Mouse (Mus musculus): Measurements from ENCODE around the gene Pdia4.
"Not testable (repeated sequence)": the region's sequence is repeated elsewhere in the genome, so short reads cannot be mapped to it uniquely, and the experiment has no call there.

Pdia4 gene

DNA sequence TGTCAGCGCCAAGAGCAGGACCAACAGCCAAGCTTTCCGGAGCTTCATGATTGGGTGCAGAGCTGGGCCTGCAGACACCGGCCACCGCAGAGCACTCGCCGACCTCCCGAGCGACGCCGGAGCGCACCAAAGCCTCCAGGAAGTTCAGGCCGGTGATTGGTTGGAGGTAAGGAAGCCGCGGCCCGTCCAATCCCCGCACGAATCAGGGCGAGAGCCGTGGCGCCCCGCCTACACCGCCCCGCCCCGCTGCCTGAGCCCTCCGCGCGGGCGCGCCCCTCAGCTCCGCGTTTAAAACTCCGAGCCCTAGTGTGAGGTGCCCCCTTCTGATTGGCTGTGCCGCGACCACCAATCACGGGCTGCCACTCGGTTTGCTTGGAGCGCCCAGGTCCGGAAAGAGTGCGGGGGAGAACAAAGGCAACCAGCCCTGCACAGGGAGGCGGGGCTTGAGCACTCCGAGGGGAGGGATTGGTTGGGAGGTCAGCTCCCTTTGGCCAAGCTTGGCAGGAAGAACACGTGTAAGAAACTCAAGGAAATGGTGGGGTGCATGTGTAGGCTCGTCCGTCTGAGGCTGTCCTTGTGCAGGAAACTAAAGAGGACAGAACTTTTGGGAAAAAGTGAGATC, at the start of gene Pdia4:
TSS of gene Pdia4 (minus strand) at position 174 of the 622 bp plus-strand sequence.
- peak; percentile 98 for DNase-seq

GRCm38 (mm10) chr6:47857729-47858128, 44.5 kb upstream of the Pdia4 start:
- DNase-seq: not testable (repeated sequence)

GRCm38 (mm10) chr6:47857241-47857640, 44.0 kb upstream of the Pdia4 start:
- peak; percentile 35 for DNase-seq

DNA sequence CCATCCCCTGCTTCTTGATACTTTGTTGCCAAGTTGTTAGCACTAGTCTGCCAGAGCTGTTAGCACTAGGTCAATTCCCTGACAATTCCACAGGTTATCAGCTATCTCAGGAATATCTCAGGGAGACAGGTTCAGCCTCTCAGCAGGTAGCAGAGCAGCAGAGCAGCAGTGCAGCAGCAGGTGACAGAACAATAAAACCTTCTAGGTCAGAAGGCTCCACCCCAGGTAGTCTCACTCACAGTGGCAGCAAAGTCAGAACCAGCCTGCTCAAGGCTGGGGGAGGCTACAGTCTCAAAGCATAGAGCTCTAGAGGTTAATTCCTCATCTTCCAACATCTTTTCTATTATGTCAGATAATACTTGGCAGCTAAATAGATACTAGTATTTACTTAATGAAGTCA, 32.5 kb upstream of the Pdia4 start:
- DNase-seq: no peak

DNA sequence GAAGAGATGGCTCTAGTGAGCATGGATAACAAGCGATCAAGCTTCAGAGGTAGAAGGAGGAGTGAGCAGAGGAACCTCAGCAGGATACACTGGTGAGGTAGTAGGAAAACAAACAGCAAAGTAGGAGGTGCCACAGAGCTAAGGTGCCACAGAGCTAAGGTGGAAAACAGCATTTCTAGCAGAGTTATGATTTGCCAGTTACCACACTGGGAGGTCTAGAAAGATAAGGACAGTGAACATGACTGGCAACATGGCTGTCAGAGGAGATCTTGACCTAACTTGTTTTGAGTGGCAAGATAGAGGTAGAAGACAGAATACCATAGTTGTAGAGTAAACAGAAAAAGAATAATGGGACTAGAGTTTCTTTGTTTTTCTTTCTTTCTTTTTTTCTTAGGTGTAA, 29.1 kb upstream of the Pdia4 start:
- DNase-seq: no peak

DNA sequence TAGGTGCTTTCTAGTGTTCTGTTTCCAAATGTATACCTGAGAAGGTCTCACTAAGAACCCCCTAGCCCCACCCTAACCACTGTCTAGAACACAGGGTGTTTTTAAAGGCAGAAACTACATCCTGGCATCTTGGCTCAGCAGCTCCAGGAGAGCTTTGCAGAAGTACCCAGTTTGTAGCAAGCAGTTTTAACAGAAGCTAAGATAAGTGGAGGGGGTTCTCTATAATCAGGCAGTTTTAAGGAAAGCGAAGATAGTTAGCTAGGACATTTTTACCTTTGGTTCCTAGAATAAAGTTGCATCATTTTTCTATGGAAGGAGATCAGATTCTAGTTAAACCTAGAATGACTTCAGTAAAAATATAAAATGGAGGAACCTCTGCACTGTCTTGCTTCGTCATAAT, 28.6 kb upstream of the Pdia4 start:
- DNase-seq: no peak

DNA sequence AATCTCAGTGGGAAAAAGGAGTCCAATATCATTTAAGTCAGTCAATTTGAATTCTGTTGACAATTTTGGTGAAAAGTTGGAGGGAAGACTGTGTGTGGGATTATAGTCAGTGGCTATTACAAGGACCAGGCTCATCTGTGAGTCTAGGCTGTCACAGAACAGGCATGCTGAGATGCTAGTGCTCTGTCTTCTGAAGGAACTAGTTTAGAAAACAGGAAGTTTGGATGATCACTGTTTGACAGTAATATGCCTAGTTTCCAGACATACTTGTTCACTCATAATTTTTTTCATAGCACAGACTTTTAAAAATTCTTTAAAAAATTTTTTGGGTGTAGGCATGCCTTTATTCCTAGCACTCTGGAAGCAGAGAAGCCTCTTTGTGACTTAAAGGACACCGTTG, 27.8 kb upstream of the Pdia4 start:
- DNase-seq: no peak

- no peak for DNase-seq
These were observed 24.4 kb upstream of the Pdia4 start for GRCm38 (mm10) chr6:47837630-47838029.

DNA sequence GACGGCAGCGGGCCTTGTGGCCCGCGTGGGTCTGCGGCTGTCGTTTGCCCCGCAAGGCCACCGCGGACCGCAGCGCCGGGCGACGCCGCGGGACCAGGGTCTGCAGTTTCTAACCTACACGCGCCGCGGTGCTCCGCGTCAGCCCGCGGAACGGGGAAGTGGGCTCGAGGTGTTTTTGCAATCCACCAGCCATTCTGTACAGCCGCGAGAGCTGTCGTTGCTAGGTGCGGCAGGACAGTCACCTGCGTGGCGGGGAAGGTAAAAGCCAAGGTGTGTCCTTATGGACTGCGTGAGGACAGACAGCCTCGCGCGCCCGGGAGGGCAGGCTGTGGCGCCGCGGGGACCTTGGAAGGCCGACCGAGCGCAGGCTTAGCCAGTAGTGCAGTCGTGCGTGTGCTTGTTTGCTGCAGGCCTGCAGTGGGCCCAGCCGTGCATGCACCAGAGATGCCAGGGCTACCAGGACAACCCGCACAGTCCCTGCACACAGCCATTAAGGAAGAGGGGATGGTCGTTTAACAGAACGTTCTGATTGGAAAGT, 22.8 kb upstream of the Pdia4 start:
- peak; percentile 74 for DNase-seq

DNA sequence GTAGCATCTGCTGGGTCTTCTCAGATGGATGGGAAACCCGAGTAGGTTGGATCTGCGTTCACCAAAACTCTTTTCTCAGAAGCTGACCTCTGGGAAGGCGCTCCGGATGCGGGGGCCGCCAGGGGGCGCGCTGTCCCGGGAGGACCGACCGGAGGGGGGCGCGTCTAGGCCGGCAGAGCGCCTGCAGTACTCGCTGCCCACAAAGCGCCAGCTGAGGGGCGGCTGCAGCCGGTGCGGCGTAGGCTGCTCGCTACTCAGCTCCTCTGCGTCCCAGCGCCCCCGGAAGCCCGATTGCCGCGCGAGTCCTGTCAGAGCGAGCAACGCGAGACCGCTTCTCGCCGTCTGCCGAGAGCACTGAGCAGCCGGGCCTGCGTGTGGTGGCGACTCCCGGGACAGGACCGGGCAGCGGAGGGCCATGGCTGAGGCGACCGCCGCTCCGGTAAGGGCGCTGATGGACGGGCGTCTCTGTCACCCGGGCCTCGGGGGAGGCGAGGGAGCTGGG, 22.3 kb upstream of the Pdia4 start, which contains the start of gene Zfp398:
TSS of gene Zfp398 (plus strand) at position 180 of the 502 bp plus-strand sequence.
- DNase-seq: peak; percentile 95

DNA sequence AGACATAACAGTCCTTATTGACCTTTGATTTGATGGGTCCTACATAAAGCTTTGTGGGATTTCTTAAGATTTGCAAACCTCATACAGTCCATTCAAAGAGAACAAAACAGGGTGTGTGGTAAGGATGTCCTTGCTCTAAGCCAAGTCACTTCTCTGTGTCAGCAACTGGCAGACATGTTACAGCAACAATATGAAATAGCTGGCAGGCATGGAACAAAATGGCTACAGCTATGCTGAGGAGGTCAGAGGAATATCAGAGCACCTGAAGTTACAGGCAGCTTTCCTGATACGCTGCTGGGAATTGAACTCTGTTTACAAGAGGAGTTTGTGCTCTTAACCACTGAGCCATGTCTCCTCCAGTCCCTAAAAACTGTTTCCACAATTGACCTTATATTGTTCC, 19.0 kb upstream of the Pdia4 start:
- no peak for DNase-seq

DNA sequence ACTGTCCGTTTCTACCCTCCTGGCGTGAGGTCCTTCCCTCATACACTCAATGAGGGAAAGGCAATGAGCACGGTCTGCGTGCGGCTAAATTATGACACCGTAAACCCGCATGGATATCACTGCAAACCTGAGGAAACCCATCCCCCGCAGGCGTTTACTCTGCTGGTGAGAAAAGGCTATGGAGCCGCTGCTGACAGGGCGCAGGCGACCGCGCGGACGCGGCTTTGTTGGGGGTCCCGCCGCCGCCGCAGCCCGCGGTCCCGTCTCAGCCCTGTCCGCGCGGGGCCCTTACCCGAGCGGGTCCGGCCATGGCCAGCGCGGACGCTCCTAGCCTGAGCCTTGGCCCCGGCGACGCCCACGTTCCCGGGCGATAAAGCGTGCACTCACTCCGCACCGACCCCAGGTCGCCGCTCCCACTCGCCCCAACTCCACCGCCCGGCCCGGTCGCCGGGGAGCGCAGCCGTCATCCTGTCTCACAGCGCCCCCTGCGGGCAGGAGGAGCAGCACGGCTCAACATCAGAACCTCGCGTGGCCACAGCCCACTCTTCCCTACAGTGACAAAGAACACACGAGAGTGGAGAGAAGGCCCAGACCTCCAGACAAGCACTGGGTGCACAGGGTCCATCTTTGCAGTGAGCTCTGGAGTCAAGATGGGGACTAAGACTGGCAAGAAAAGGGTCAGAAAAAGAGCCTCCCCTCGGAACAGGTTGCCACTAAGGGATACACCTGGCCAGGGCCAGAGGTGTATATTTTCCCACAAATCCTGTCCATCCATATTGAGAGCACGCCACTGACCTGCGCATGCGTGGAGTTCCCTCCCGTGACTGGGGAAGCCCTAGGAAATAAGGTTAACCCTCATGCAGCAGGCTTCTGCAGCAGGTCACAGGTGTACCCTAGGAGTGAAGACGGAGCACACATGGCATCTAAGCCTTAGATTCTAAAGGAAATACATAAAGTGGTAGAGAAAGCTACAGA, 17.2 kb upstream of the Pdia4 start, which contains the start of gene Zfp786:
TSS of gene Zfp786 (minus strand) at position 764 of the 975 bp plus-strand sequence.
- peak; percentile 95 for DNase-seq

DNA sequence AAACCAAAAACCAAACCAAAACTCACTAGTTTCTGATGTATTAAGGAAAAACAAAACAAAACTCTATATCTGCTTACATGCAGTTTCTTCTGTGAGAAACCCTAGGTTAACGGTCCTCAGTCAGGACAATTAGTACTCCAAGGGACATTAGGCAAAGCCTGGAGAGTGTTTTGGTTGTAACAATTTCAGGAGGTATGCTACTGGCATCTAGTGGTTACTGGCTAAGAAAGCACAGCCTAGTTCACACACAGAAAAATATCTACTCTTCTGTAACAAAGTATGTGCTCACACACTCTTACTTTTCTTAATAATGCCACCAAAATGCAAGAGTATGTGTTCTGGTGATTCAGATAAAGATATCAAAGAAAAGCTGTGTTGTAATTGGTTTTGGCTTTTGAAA, 15.7 kb upstream of the Pdia4 start:
- no peak for DNase-seq

GRCm38 (mm10) chr6:47827462-47827861, 14.2 kb upstream of the Pdia4 start:
- DNase-seq: no peak

GRCm38 (mm10) chr6:47824241-47824640, 11.0 kb upstream of the Pdia4 start:
- no peak for DNase-seq

DNA sequence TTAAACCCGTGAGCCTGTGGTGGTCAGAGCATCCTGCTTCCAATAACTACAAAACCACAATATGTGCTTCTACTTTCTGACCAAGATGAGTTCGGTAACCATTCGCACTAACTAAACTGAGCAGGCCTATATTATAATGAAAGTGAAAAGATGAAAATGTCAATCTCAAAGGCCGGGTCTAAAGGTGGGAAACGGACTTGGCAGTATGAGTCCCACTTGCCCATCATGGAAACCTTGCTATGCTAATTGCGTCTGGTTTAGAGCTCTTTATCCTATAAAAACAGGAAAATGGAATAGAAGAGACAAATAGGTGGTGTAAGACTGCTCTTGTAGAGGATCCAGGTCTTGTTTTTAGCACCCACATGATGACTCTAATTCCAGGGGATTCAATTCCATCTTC, 8.5 kb upstream of the Pdia4 start:
- no peak for DNase-seq

- no peak for DNase-seq
These were observed 8.0 kb upstream of the Pdia4 start for GRCm38 (mm10) chr6:47821236-47821635.

DNA sequence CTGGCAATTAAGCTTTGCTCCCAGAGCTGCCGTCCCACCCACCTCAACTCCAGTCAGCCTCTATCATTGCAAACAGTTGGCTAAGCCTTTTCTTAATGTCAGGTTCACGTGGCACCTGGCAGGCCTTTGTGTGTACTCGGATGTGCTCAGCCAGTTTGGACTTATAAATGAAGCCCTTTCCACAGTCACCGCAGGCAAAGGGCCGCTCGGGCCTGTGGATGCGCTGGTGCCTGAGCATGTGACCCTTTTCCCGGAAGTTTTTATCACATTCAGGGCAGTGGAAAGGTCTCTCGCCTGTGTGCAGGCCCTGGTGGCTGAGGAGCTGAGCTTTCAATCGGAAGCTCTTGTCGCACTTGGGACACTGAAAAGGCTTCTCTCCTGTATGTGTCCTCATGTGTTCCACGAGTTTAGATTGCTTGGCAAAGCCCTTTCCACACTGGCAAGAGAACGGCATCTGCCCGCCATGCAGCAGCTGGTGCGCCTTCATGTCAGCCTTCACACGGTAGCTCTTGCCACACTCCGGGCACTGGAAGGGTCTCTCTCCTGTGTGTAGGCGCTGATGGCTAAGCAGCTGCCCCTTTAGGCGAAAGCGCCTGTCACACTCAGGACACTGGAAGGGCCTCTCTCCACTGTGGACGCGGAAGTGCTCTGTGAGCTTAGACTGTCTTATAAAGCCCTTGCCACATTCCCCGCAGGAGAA, 6.5 kb upstream of the Pdia4 start:
- no peak for DNase-seq

GRCm38 (mm10) chr6:47818721-47819120, 5.5 kb upstream of the Pdia4 start:
- no peak for DNase-seq

DNA sequence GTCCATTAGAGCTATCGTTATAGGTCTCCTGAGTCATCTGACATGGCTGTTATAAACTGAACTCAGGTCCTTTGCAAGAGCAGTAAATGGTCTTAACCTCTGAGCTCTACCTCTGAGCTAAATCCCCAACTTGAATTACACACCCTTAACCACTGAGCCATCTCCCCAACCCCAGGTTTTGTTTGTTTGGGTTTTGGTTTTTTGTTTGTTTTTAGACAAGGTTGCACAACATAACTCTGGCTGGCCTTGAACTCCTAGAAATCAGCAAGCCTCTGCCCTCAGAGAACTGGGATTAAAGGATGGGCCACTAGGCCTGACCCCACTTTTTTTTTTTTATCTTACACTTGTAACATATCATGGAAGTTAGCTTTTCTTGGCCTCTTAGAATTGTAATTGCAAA, 2.9 kb upstream of the Pdia4 start:
- DNase-seq: no peak

DNA sequence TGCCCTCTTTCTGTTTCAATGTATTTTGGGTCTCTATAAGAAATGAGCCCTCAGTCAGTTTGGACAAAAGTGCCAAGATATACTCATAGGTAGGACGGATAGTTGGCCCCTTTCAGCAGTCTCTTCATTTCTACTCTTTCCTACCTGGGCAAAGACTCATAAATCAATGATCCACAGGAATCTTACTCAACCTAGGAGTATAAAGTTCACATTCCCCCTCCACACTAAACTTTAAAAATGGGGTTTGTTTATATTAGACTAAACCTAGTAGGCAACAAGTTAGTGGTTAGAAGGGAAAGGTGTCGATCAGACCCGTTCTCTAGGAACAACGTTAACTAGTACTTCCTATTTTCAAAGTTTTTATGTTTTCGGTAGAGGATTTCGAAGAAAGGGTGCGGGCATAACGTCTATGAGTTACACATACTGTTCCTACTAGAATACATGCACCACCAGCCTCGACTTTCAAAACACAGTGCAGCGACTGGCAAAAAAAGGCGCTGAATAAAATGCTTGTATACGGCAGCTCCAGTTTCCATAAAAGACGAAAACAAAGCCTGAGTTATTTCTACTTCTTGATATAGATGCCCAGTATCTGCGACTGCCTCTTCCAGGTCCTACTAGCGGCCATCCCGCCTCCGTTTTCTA, 837 bp downstream of the Pdia4 start:
- DNase-seq: no peak

DNA sequence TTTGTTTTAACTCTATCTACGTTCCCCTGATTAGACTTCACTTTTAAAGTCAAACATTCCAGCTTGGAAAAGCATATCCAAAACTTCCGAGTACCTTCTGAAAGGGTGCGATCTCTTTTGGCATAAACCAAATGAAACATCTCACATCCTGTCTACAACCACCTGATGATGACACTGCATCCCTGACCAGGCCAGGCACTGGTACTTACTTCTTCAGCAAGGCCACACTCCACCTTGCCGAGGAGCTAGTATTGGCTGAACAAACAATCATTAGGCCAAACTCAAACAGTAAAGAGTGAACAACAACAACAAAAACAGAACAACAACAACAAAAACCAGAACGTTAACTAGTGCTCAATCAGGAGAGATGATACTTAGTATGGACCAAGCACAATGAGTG, 1.9 kb downstream of the Pdia4 start:
- no peak for DNase-seq
